Mouse (Mus musculus) olfactory bulb, adult 2 months (tissue): ENCODE data around the gene Pcbp4.

Source experiments
- CTCF ChIP-seq: fragments of 200-500 bp; IDR thresholded peaks from 2 replicates; pipeline ENCODE4 v1.5.1; 2012; ENCODE audit warnings: low read depth, mild to moderate bottlenecking, low read length, moderate library complexity; ENCODE audit not compliant: insufficient read depth
- POLR2A ChIP-seq: fragments of 200-500 bp; IDR thresholded peaks from 2 replicates; pipeline ENCODE4 v1.6.1; 2012; ENCODE audit warnings: mild to moderate bottlenecking, low read depth, low read length, moderate library complexity; ENCODE audit not compliant: insufficient read depth

- no peak for TF ChIP-seq CTCF
- TF ChIP-seq POLR2A, result no peak
Observed at GRCm38 (mm10) chr9:106471892-106472291, 18.8 kb downstream of the Pcbp4 start.
